Mouse (Mus musculus) small intestine, adult 2 months (tissue): ENCODE results near the gene B3galt5.

ENCODE experiments used
- CTCF ChIP-seq: fragments of 200-500 bp; IDR thresholded peaks from 2 replicates; pipeline ENCODE4 v1.5.1; 2012; ENCODE audit warnings: low read depth, mild to moderate bottlenecking, control low read depth, inconsistent platforms, low read length, moderate library complexity, mixed read lengths; ENCODE audit not compliant: insufficient replicate concordance, insufficient read length; ENCODE audit errors: extremely low read depth
- POLR2A ChIP-seq: fragments of 200-500 bp; IDR thresholded peaks from 2 replicates; pipeline ENCODE4 v1.6.1; 2012; ENCODE audit warnings: low read depth, mild to moderate bottlenecking, control low read depth, inconsistent platforms, low read length, moderate library complexity

DNA sequence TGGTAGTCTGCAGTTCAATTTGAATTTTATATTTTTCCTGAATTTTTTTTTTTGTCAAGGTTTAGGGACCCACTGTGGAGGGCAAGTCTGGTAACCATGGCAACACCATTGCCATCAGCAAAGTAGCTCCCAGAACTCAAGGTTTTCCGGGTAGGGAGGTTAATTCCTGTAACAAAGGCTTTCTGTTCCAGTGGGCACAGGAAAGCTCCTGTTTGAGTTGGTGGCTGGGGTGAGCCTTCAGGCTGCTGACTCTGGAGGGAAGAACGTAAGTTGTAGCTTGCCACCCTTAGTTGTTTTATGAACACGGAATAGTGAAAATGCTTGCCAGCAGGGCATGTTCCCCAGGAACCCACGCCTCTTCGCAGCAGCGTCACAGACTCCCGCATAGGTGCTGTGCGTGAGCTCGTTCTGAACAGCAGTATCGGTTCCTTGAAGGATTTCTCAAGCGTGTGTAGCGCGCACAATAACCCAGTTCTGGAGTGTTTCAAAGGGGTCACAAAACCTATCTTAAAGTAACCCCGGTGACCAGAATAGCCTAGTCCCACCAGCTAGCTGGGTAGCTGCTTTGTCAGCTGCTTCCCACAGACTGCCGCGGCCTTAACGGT is at the start of gene B3galt5:
- TF ChIP-seq CTCF = no peak
- TF ChIP-seq POLR2A = no peak
